Mouse (Mus musculus) cerebellum, postnatal 4 days (tissue): ENCODE results near the gene Slc22a15.
"Not testable (repeated sequence)": the region's sequence is repeated elsewhere in the genome, so short reads cannot be mapped to it uniquely, and the experiment has no call there.

ENCODE experiments used
- DNase-seq, 2 experiments: peaks; one replicate each; pipeline ENCODE4 v3.0.0; 2022; ENCODE audit warnings: low spot score in 2 of 2, mixed read lengths in 1 of 2

The Slc22a15 gene

DNA sequence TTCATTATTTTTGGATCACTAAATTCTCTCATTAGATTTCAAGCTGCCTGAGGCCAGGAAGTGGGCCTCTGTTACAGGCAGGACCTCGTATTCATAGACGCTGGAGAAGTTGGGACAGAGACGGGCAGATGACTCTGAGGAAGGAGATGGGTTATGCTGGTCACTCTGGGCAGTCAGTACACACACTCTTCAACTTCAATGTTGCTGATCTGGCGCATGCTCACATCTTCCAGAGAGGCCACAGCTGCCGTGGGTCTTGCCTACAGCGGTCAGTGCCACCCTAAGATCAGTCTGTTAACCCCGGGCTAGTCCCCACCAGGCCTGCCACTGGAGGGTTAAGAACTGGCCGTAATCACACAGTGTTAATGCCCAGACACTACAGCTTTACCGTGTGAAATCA is 52.3 kb downstream of the Slc22a15 start:
- DNase-seq, result no peak

DNA sequence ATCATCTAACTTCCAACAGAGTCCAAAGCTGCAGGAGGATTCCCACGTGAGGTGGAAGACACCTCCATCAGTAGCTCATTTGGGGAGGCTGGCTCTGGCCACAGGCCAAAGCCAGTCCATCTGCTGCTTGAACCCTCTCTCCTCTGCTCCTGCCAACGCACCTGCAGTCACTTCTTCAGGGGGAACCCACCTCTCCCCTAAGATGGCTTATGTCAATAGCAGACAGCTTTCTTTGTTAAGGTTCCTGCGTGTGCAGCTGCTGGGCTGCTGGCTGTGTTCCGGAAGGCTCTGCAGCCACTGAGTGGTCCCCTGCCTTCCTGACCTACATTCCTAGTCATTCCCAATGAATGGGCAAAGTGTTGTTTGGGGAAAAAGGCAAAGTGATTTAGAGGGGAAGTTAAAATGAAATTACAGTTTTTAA is 57.2 kb downstream of the Slc22a15 start:
- peak in 1 of 2 experiments; percentile 42 for DNase-seq

- no peak for DNase-seq
These were observed 62.4 kb downstream of the Slc22a15 start for GRCm38 (mm10) chr3:101861856-101862255.

DNA sequence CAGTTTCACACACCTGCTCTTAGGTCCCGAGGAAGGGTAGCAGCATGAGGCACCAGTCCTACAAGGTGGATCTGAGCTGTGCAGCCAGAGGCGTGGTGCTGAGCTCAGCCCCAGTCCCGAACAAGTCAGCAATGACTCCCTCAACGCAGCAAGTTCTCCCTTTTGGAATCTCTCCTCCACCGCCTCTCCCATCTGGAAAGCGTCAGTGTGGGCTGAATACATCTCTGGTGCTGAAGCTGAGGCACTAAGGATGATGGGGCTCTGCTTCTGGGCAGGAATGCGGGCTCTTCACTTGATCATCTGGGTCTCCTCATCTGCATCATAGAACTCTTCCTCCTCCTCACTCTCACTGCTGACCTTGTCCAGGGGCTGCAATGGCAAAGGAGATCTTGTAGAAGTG is 64.1 kb downstream of the Slc22a15 start:
- DNase-seq, result no peak

GRCm38 (mm10) chr3:101859740-101860139 is 64.5 kb downstream of the Slc22a15 start:
- DNase-seq, result no peak

- no peak for DNase-seq
These were observed 70.2 kb downstream of the Slc22a15 start for GRCm38 (mm10) chr3:101854075-101854474.

DNA sequence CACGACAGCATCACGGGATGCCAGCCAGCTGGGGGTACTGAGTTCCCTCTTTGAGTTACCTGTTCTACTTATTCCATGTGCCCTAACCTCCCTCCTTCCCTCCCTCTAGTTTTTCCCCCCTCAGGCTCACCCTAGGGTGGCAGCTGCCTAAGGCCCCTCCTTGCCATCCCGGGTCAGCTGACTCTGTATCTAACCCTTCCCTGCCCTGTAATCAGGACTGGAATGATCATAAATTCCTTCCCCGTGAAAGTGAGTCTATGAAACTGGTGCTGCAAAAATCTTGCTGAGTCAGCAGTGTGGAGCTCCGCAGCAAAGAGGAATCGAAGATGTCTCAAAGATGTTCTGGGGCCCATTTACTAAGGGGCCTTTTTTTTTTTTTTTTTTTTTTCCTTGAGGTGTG is 72.9 kb downstream of the Slc22a15 start:
- no peak for DNase-seq

DNA sequence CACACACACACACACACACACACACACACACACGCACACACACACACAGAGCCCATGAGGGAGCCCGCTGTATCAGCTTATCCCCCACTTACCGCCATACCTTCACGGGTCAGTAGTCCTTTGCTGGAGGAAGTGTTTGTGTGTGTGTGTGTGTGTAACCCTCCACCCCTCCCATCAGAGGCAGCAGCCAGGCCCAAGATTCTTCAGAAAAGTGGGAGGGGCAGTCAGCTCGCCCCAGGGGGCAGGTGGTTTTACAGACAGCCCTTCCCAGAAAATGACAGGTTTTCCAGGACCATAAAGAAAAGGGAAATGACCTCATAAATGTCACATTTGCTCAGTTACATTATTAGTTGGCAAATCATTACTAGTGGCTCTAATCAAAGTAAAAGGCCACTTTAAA is 75.4 kb downstream of the Slc22a15 start, which contains the start of gene Mab21l3:
Gene Mab21l3 (minus strand): TSS at position 144 of the 400 bp plus-strand sequence.
- no peak for DNase-seq

DNA sequence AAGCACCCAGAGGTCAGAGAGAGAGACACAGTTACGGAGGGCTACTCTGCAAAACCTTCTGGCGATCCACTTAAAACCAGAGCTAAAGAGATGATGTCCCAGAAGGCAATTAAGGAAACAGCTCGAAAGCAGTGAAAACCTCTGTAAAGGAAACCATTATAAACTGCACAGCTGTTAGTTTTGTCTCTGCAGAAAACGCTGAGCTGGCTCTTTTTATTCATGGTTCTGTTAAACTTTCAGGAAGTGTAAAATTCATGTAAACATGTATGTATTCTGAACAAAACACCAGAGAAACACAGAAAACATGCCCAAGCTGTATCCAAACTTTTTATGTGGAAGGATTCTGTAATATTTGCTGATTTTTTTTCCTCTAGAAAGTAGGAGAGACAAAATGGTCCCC is 78.2 kb downstream of the Slc22a15 start:
- no peak for DNase-seq

DNA sequence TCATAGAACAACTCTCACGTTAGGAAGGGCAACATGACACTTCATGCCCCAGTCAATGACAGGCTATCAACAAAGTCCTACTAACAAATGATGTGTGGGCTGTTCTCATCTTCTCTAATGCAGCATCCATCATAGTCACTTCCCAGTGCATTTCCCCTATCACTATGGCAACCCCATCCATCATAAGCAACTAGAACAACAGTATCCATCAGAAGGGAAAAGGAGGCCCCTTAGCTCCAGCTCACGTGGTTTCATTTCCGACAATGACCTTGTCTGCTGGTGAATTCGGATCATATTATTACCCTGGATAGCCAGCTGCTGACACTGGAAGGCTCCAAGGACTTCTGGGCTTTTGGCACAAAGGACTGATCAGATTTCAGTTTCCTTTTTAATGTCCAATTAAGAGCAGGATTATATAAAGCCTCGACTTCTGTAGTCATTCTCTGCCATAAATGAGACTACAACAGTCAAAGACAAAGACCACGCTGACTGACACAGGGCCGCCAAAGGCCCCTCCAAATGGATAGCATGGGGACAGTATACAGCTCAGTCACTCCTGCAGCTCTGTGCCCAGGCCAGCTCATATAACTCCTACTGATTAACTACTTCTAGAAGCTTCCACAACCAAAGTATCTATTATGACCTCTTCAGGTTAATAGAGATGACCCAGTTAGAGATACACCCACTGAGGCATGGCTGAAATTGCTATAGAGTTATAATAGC is 81.7 kb downstream of the Slc22a15 start:
- no peak for DNase-seq

DNA sequence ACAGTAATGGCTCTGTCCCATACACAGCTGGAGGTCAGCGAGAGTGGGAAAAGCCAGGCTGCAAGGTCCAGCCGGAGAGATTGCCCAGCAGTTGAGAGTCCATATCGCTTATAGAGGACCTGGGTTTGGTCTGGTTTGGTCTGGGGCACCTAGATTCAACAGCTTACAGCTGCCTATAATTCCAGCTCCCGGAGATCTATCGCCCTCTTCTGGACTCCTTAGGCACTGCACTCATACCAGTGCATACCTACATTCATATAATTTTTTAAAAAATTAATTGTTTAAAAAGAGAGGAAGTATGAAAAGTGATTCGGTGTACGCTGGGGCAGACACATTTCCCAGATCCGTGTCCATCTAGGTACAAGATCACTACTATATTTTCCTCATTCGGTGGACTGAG is 84.9 kb downstream of the Slc22a15 start:
- no peak for DNase-seq

- DNase-seq, result no peak
These were observed 87.3 kb downstream of the Slc22a15 start for GRCm38 (mm10) chr3:101836971-101837370.

DNA sequence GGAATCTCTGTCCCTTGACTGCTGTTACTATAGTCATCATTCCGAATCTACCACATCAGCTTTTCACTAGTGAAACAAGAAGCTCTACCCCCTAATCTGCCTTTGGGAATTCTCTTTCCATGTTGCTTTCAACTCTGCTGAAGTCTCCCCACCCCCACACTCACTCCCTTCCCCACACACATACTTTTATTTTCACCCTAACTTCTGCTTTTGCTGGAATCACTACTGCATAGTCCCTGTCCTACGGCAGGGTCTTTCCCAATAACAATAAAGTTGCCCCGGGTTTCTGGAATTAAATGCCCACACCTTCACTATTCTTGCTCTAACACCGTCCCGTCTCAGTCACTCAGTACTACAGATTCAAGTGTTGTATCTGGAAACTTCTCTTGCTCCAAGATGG is 87.7 kb downstream of the Slc22a15 start:
- no peak for DNase-seq

GRCm38 (mm10) chr3:101836045-101836444 is 88.2 kb downstream of the Slc22a15 start:
- DNase-seq, result peak in 1 of 2 experiments; percentile 39

- DNase-seq, result no peak
These were observed 92.9 kb downstream of the Slc22a15 start for GRCm38 (mm10) chr3:101831189-101831858.

DNA sequence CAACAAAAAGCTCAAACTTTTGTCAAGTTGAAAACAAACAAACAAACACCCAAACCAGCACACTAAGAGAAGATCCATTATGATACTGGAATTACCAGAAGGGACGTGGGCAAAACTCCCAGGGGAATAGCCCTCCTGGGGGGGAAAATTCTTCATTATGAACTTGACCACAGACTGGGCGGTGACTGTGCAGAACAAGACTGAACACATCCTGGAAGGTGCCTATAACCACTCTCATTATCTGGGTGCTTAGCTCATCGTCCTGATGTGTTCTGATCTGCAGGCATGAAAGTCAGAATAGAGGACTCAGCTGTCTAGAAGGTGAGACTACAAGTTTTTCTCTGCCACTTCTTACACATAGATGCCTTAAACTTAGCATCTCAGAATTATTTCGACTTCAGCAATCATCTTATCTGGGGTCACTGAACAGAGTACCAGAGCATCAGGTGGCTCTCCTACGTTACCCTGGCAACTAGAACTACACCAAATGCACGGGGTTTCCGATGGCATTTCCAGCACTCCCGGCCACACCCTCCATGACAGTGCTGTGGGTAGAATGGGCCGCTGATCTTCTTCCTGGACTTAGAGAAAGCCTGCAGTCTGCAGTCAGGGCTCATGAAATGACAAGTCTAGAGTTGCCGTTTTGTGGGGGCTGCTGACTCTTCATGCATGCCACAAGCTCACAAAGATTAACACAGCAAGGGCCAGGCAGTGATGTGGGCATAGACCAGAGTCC is 94.2 kb downstream of the Slc22a15 start:
- no peak for DNase-seq

DNA sequence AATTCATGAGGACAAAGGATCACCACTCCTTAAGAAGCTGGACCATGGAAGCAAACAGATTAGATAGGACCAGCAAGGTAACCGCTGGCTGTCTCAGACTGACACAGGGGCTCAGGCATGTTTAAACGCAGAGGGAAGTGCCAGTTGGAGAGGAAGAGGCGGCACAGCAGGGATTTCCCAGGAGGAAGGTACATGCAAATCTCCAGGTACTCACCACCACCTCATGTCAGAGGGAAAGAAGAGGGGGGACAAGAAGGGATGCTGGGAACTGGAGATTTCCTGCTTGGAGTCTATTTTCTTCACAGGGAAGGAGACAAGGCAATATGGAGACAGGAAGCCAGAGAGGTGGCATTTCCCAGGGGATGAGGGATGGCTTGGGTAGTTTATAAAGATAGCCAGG is 95.7 kb downstream of the Slc22a15 start:
- no peak for DNase-seq

- DNase-seq, result no peak
These were observed 97.0 kb downstream of the Slc22a15 start for GRCm38 (mm10) chr3:101827220-101827715.

DNA sequence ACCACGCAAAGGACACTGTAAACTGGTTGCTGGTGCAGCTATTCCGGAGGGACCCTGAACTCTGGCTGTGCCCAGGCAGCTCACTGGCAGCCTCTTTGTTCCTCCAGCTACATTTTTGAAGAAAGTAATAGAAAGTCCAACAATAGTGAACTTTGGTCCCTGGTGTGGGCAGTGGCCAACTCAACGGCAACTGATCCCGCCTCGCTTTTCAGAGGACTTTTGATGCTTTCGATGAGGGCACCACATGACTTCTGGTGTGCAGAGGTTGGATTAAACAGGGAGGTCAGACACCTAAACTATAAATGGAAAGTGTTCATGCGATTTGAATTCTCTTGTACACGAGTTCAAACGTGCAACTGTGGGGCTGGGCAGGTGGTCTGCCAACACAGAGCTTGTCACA is 99.9 kb downstream of the Slc22a15 start:
- DNase-seq, result no peak

DNA sequence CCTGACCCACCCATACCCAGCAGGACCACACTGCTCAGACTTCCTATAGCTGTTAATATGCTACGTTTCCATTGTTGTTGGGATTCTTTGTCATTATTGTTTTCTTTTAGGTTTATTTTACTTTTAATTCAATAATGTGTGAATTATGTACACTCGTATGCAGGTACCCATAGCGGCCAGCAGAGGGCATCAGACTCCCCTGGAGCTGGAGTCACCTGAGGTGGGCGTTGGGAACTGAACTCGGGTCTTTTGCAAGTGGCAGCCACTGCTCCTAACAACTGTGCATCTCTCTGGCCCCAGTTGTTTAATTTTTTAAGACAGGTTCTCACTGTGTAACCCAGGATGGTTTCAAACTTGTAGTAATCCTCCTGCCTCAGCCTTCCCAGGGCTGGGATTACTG is 102.2 kb downstream of the Slc22a15 start:
- DNase-seq, result no peak

DNA sequence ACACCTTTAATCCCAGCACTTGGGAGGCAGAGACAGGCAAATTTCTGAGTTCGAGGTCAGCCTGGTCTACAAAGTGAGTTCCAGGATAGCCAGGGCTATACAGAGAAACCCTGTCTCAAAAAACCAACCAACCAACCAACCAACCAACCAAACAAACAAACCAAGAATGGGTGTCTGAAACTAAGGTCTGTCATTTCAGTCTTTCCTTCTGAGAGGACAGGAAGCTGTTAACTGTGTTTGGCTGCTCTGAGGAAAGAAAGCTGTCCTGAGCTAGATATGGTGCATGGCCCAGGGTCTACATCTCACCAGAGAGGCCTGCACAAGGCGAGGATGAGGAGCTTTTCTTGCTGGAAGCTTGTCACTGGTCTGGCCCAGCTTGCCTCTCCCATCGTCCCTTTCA is 103.5 kb downstream of the Slc22a15 start:
- not testable (repeated sequence) for DNase-seq

DNA sequence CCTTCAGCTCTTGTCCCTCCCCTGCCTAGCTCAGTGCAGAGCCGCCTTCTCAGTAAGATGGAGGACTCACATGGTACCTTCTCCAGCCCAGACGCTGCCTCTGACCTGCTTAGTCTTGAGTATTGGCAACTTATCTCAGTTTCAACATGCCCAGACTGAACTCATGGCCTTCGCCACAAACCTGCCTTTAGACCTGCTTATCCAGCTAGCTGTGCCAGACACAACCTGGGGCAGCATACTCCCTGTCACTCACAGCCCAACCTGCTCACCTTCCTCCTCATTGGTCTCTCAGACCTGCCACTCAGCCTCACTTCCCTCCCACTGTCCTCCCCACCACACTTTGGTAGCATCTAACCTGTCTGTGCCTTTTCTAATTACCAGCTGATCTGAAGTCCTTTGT is 108.2 kb downstream of the Slc22a15 start:
- DNase-seq, result no peak
